Mouse (Mus musculus) cerebellum, adult 2 months (tissue): Measurements from ENCODE around the gene 4930404N11Rik.

Experiments used
- CTCF ChIP-seq: fragments of 200-500 bp; IDR thresholded peaks from 2 replicates; pipeline ENCODE4 v1.5.1; 2011; ENCODE audit warnings: low read depth, mild to moderate bottlenecking, control low read depth, low read length, moderate library complexity, borderline replicate concordance; ENCODE audit not compliant: insufficient read depth
- POLR2A ChIP-seq: fragments of 200-500 bp; IDR thresholded peaks from 2 replicates; pipeline ENCODE4 v1.6.1; 2011; ENCODE audit warnings: low read length, control low read depth, borderline replicate concordance; ENCODE audit not compliant: insufficient read depth

- TF ChIP-seq CTCF (no peak), POLR2A (no peak)
Observed at GRCm38 (mm10) chr10:81409330-81409729, 43.7 kb upstream of the 4930404N11Rik start.
